Mouse (Mus musculus): ENCODE results near the gene Gm49380.

The Gm49380 gene

DNA sequence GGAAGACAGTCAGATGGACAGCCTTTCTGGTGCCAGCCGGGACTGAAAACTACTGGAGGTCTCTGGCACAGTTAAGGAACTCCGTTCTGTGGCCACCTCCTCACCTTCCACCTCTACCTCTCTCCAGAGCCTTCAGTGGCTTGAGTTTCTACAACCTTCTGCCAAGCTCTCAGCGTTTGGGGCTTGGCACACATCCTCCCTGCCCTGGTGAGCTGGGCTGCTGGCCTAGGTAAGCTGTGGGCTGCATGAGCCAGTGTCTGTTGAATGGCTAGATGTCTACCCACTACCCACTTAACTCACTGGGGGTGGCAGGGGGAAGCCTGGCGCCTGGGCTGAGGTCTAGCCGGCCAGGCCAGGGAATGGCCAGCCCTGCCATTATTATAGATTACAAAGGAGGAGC, 40.2 kb downstream of the Gm49380 start:
- no peak for DNase-seq

DNA sequence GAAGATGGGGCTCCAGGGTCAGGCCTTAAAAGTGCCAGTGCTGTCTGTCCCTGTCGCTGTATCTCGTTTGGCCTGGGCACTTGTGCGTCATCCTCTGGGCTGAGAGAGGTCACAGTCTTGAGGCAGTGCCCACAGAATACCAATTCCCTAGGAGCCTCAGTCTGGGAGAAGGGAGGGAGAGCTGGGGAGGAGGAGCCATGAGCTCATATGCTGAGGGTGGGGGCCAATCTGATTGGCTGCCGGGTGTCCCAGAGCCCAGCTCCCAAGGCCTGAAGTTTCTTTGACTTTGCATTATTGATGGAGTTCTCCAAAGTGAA, 40.7 kb downstream of the Gm49380 start:
- peak in 1 of 2 experiments; percentile 22 for DNase-seq

DNA sequence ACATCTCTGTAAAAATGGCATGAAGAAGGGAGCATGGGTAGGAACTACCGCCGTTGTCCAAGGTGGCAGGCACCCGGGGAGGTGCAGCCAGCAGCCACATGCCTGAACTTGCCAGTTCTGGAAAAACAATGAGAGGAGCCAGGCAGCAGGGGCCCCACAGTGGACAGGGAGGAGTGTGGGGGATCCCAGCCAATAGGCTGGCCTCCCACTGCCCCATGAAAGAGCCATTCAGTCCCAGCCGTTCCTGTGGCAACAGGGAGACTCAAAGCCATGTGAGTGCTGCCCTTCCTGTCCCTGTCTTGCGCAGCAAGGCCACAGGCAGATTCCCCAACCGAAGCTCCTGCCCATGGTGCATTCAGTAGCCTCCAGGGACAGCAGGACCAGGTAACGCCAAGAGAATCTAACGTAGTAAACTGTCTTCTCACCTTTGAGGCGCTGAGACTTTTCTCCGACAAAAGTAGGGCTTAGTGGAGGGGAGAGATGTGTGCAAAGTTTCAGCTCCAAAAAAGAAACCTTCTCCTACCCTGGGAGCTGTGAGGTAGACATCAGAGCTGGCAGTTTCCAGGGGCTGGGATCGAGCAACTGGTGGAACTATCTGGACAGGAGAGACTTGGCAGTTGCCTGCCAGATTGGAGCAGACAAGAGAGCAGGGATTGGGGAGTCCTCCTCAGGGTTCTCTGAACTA, 41.2 kb downstream of the Gm49380 start:
- peak in 1 of 2 experiments; percentile 9 for DNase-seq

DNA sequence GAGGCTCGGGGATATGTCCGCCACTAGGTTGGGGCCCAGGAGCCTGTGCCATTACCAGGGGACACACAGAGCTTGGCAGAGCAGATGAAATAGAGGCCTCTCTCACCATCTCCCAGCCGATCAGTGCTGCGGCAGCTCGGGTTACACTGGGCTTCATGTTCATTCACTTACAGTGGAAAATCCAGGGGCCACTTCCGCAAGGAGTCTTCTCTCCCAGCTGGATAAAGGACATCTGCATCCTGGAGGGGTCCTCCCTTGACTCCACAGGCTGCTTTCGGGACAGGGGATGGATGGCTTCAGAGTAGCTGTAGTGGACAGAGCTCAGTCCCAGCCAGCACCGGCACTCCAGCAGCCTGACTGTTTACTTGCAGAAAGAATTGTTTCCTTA, 42.5 kb downstream of the Gm49380 start:
- DNase-seq: no peak

DNA sequence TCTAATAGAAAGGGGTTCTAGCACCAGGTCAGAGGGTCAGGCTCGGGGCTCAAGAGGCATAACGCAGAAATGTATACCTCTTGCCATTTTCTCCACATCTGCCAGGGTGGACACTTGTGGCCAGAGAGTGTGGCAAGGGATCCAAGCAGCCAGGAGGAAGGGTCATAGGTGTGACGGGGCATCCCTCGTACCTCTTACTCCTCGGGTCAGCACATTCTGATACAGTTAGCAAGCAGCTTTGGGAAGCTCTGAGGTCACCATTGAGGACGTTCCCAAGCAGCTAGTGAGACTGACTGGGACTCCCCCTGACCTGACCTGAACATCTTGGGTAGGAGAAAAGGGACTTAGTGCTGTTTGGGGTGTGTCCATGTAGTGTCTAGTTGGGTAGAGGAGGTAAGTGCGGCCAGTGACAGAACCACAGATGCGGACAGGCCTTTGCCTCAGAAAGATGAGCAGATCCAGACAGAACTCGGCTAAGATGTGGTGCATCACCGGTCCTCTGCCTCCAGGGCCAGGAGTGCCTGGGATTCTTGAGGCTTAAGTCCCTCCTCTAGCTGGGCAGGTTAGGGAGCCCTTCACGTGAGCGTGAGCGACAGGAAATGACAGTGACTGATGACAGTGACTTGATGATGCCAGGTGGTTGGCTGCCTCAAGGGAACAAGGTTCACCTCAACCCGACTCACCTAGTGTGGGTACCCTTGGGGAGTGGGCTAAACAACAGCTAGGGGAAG, 43.0 kb downstream of the Gm49380 start:
- peak in 1 of 2 experiments; percentile 5 for DNase-seq

DNA sequence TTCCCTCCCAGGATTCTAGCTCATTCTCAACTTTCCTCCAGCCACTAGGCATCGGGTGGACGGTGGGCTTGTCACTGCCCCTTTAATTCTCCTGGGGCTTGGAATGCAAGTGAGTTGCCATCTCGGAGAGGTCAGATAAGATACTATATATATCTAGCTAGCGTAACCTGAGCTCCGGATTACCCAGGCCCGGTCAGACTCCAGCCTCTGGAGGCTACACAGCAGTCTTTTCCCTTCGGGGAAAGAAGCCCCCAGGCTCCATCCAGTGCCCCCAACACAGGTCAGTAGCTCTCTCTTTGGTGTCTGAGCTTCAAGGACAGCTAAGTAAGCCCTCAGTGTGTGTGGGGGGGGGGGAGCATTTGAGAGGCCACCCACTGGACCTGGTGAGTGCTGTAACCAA, 44.0 kb downstream of the Gm49380 start:
- no peak for DNase-seq

DNA sequence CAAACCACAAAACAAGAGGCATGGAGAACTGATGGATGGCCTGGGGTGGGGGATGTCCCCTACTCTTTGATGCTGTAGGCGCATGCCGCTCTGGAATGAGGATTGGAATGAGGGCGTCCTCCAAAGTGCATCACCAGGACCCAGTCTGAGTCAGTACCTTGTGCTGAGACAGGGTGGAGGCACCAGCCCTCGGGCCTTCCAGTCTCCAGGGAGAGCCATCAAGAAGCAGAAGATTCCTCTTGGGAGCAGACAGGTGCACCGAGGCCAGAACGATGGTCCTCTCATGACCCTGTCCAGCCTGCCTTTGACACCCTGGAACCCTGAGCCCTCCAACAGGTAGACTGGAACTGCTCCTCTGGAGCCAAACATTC, 45.4 kb downstream of the Gm49380 start:
- DNase-seq: no peak

DNA sequence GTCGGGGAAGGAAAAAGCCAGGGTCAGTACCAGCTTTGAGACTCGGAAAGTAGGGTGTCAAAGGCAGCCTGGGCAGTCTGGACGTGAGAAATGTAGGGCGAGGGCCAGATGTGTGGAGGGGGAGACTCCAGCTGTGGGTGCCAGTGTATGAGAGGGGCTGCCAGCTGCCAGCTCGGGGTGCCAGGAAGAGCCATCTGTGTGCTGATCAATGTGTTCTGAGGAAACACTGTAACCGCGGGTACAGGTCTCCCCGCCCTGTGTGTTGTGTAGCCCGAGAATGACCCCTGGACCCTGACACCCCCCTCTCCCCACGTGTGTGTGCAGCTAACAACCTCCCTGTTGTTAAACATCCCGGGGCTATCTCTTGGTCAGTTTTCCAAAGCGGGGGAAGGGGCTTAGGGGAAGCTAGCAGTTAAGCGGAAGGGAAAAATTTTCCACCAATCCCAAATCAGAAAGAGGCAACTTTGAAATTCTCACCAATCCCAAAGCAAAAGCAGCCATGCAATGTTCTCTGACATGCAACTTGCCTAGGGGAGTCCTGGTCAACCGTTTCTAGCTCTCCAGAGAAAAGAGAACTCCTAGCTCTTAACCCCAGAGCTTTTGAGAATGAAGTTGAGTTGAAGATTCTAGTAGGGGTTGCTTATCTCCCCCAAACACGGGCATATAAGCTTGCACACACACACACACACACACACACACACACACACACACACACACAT, 45.9 kb downstream of the Gm49380 start:
- DNase-seq: no peak

DNA sequence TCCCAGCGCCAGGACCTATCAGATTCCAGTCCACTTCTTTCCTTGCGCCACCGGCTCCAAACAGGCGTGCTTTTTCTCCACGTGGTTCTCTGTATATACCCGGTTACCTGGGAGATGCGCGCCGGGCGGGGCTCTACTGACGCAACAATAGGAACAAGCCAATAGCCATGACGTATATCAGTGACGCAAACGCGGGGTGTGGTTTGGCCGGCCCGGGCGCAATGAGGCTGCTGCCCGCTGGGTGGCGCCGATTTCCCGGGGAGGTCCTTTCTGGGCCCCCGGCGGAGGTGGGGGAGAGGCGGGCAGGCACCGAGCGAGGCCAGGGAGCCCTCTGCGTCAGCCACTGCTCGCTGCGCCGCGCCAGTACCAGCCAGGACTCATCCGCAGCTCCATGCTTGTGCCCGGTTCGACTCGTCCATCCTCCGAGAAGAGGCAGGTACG, 46.5 kb downstream of the Gm49380 start, which contains the start of gene Usp2:
Gene Usp2 (plus strand): TSS at position 237 of the 441 bp plus-strand sequence.
- DNase-seq: peak; percentile 99 to 100

DNA sequence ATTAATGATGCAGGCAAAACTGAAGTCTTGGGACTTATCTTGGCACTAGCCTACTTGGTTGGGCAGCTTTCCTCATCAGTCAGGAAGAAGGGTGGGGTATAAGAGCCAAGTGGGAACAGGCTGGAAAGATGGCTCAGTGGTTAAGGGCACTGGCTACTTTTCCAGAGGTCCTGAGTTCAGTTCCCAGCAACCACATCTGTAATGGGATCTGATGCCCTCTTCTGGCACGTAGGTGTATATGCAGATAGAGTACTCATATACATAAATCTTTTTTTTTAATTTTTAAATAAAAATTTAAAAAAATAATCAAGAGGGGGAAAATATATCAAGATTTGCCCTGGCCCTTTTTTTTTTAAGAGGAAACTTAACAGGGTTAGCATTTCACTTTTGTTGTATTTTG, 48.1 kb downstream of the Gm49380 start:
- no peak for DNase-seq

DNA sequence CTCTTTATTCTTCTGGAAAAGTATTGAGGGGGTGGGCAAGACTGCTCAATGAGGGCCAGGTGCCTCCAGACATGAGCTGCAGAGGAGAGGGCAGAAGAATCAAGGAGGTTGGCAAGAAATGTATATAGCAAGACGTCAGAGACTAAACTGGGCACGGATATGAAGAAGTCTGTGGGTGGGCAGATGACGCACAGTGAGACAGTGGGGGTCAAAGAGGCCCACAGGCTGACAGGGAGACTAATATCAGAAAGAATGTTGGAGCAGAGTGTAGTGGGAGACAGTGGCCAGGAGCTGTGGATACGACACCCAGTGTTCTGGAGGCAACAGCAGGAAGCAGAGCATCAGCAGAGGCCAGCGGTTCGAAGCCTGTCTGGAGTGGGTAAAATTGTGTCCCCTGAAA, 54.7 kb downstream of the Gm49380 start:
- DNase-seq: no peak

DNA sequence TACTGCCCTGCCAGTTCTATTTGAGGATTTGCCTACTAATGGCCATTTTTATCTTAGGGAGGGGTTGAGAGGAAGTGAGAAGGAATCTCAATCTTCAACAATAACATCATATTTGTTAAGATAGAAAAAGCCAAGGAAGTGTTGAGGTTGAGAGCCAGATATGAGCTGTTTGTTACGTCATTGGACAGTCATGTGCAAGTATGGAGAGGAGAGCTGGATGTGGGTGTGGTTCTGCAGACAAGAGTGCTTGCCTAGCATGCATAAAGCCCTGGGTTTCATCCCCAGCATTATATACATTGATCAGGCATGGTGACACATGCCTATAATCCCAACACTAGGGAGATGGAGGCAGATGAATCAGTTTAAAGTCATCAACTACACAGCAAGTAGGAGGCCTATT, 59.4 kb downstream of the Gm49380 start:
- DNase-seq: no peak

DNA sequence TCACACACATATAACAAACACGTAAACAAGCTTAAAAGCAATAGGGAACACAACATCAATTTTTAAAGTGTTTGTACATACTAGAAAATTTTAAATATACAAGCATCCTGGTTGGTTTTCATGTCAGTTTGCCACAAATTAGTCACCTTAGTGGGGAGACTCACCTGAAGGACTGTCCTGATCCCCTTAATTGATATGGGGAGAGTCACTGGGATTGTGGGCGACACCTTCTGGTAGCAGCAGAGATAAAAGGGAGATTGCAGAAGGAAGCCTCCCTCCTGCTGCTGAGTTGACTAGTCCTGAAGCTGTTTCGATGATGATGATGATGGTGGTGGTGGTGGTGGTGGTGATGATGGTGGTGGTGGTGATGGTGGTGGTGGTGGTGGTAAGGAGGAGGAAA, 60.4 kb downstream of the Gm49380 start:
- no peak for DNase-seq

DNA sequence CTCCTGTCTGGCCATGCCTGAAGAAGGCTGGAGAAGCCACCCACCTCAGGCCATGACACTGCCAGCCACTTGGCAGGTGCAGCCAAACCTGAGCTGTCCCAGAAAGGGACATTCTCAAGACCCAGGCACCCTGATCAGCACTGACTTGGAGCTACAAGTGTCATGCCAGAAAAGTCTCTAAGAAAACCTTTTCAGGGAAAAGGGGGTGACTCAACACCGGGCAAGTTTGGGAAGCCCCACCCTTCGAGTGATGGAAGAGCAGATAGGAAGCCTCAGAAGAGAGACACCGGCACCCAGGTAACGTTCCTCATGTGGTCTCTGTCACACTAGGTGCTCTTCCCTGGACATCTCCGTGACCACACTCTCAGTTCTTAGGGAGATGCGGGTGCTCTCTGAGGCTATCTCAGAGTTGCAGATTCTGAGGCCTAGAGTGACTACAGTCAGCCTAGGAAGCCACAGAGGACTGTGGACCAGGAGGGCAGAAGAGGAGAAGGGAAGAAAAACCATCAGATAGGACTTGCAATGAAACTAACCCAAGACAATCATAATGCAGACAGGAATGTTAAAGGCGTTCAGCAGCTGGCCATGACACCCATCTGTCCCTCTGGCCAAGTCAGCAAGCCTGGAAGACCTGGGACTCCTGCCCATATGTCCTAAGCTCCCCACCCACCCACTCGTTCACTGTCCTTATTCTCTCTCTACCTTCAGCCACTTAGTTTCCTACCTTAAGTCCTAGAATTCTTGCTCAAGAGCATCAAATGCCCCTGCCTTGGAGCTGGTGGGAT, 63.7 kb downstream of the Gm49380 start:
- DNase-seq: no peak

DNA sequence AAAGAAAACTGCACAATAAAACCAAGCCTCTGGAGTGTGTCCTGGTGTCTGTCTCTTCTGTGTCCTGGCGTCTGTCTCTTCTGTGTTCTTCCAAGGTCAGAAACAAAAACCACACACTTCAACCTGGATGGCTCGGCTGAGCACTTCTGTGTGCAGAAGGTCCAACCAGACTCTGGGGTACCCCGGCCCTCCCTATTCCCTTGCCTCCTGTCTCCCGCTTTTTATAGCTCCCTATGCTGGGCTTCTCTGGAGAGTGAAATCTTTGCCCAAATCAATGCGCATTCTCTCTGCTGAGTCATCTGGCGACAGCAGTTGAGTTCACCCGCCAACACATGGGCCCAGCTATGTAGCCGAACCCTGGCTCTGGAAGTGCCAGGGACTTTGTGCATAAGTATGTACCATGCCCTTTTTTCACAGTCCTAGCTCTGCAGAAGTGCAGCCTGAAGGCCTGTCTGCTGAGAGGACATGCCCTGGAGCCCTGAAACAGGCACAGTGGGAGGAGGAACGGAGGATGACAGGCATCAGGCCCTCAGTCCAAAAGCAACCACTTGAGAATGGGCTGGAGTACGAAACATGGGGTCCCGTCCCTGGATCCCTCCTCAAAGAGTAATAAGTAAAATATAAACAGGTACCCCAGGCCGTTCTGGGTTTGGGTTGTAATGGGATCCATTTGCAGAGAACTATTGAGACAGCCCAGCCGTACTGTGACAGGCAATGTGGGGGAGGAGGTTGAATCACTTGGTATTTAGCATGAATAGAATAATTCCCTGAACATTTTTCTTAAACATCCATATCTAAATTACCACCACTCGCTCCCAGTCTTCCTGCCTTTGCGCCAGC, 64.5 kb downstream of the Gm49380 start:
- DNase-seq: no peak

DNA sequence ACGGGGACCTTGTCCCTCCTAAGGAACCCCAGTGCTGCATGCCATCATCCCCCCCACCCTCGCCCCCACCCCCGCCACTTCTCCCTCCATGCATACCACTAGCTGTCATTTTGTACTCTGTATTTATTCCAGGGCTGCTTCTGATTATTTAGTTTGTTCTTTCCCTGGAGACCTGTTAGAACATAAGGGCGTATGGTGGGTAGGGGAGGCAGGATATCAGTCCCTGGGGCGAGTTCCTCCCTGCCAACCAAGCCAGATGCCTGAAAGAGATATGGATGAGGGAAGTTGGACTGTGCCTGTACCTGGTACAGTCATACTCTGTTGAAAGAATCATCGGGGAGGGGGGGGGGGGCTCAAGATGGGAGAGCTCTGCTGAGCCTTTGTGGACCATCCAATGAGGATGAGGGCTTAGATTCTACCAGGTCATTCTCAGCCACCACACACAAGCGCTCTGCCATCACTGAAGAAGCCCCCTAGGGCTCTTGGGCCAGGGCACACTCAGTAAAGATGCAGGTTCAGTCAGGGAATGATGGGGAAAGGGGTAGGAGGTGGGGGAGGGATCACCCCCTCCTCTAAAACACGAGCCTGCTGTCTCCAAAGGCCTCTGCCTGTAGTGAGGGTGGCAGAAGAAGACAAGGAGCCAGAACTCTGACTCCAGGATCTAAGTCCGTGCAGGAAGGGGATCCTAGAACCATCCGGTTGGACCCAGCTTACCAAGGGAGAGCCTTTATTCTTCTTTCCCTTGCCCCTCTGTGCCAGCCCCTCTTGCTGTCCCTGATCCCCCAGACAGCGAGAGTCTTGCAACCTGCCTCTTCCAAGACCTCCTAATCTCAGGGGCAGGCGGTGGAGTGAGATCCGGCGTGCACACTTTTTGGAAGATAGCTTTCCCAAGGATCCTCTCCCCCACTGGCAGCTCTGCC, 65.5 kb downstream of the Gm49380 start:
- no peak for DNase-seq

DNA sequence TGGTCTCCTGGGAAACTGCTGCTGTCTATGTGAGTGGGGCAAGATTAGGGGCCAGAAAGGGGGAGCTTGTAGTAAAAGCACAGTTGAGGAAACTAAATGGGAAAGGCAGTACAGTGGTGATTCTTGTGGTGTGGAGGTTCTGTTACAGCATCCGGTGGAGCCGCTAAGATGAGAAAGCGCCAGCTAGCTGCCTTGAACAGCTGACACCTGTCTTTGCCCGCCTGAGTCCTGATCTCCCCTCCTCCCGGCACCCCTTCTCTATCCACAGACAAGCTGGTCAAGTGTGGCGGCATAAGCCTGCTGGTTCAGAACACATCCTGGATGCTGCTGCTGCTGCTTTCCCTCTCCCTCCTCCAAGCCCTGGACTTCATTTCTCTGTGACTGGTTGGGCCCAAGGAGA, 66.2 kb downstream of the Gm49380 start:
- no peak for DNase-seq

DNA sequence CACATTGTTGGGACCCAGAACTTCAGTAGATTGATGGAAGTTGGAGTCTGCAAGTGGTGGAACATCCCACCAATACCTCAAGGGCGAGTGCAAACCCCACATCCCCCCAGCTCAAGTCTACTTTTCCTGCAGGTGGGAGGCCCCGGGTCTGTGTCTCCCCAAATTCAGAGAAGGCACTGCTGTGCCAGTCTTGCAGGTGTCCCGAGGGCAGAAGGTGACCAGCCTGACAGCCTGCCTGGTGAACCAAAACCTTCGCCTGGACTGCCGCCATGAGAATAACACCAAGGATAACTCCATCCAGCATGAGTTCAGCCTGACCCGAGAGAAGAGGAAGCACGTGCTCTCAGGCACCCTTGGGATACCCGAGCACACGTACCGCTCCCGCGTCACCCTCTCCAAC, 66.9 kb downstream of the Gm49380 start:
- DNase-seq: peak in 1 of 2 experiments; percentile 31

DNA sequence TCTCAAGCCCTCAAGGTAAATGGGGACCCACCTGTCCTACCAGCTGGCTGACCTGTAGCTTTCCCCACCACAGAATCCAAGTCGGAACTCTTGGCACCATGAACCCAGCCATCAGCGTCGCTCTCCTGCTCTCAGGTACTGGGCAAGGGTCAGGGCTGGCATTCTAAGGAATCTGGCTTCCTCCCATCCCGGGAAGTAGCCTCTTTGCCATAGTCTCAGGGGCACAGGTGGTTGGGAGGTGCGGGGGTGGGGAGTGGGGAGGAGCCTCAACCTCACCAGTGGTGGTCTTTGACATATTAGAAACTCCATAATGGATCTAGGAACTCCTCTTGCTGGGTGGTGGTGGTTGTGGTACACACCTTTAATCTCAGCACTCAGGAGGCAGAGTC, 67.4 kb downstream of the Gm49380 start:
- DNase-seq: no peak

DNA sequence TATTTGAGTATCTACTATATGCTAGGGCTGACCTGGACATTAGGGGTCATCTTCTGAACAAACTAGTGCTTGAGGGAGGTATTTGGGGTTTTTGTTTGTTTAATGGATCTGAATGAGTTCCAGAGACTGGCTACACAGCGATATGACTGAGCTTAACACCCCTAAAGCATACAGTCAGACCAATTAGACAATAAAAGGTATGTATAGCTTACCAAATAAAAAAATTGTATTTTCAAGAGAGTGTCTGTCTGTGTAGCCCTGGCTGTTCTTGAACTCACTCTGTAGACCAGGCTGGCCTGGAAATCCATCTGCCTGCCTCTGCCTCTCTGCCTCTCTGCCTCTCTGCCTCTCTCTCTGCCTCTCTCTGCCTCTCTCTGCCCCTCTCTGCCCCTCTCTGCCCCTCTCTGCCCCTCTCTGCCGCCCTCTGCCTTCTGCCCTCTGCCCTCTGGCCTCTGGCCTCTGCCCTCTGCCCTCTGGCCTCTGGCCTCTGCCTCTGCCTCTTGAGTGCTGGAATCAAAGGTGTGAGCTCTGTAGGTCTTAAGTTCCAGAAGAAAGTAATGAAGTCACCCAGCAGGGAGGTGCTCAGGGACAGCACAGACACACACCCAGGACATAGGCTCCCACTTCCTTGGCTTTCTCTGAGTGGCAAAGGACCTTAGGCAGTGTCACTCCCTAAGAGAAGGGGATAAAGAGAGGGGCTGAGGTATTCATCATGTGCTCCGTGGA, 68.0 kb downstream of the Gm49380 start:
- DNase-seq: no peak

Data from kidney, adult 8-10 months (tissue).